Mouse (Mus musculus) adrenal gland, adult 2 months (tissue): ENCODE measurements around the gene Arid5b. TPM values are rescaled to one million over a fixed set of nuclear protein-coding genes. Genes with fewer than 3 reads are reported as not detected.

Experiments used
- DNase-seq: peaks from one replicate; pipeline ENCODE4 v3.0.0; 2021
- polyA plus RNA-seq: library from polyadenylated mRNA; depleted of rRNA; stranded (reverse); fragments of >200 nt; gene quantifications from 2 replicates; pipeline ENCODE4 v1.2.3, GENCODE M21; 2012
- total RNA-seq, 2 experiments: library from RNA; stranded (reverse); gene quantifications; 2 replicates each; pipeline ENCODE4 v1.2.3; 2021

The Arid5b gene
- total and polyA plus RNA-seq, 3 experiments: 6.2 to 25.1 (median 19.8) TPM

DNA sequence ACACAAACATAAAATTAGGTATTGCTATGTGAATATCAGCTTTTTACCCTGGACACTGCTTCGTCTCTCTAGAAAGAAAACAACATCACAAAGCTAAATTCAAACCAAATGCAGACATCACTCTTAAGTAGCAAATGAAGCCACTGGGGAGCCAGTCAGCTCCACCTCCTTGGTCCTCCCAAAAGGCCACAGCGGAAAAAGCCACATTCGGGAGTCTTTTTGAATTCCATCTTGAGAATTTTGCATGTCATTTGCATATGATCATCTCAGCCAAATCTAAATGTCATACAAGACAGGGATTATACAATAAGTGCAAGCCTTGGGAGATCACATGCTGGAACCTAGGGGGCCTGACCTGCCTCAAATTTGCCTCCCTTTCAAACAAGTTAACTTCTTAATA lies 85.0 kb downstream of the Arid5b start:
- DNase-seq: no peak

DNA sequence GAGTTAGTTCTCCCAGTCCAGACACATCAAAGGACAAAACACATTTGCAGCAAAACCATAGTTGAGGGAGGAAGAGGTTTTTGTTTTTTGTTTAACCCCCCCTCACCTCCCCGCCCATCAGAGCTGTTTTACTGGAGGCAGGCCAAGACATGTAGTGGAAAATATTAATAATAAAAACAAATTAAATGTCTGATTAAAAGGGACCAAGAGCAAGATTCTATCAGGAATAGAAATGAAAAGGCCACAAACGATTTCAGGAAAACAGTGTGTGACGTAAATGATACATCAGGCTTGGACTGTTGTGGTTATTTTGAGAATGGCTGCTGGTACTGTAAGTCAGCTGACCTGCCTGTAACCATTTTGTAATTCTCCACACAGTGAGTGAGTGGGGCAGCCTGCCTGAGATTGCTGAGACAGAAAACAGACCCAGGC lies 85.7 kb downstream of the Arid5b start:
- DNase-seq: peak; percentile 21

DNA sequence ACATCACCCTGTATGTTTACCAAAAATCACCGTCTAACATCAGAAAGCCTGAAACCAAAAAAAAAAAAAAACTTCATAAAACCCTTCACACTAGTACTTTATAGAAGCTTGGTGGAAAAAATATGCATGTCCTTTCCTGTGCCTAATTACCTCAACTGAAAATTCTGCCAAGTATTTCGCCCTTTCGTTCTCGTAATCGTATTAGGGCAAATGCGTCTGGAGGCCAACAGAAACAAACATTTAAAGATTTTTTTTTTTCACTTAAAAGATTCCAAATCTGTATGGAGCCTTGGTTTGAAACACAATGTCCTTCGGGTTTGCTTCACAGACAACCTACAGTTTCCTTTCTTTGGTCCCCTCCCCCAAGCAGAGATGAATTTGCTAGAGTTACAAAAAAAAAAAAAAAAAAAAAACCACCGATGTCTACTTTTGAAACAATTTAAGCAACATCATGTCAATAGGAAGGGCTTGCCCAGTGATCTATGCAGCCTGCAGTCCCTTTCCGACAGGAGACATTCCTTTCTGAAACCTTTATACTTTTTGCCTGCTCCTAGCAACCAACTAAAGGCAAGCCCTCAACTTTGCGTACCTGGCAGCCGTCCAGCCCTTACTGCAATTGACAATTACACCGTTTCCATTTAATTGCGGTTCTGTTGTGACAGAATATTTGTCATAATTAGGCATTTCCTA lies 86.7 kb downstream of the Arid5b start:
- peak; percentile 58 for DNase-seq

DNA sequence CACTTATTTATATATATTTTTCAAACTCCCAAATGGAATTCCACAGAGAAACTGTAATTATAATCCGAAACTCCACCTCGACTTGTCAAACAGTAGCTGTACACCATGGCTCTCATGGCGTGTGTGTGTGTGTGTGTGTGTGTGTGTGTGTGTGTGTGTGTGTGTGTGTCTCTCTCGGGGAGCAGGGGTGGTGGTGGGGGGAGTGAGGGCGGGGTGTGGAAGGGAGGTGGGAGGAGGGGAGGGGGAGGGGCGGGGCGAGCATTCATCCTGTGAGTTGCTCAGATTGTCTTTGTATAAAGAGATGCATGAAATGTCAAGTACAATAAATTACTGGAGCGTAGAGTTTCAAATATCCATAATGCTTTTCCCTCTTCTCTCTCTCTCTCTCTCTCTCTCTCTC lies 87.4 kb downstream of the Arid5b start:
- no peak for DNase-seq

DNA sequence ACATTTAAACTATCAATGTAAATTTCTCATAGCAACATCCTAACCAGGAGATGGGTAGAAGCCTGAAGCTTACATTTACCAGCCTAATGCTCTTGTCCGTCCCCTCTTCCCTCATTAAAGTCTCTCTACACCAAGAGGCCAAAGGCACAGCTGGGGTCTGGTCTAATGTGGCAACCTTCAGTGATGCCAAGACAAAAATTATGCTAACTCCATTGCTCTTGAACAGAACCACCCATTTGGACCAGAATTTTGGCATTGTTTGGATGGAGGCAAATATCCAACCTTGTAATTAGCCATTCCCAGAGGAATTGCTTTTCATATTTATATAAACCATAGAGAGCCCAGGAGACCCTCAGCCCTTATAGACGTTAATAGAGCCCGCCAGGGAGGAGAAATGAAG lies 88.7 kb downstream of the Arid5b start:
- DNase-seq: no peak

- no peak for DNase-seq
Measured at GRCm38 (mm10) chr10:68183096-68183495, 95.4 kb downstream of the Arid5b start.

- no peak for DNase-seq
Measured at GRCm38 (mm10) chr10:68182266-68182665, 96.3 kb downstream of the Arid5b start.

DNA sequence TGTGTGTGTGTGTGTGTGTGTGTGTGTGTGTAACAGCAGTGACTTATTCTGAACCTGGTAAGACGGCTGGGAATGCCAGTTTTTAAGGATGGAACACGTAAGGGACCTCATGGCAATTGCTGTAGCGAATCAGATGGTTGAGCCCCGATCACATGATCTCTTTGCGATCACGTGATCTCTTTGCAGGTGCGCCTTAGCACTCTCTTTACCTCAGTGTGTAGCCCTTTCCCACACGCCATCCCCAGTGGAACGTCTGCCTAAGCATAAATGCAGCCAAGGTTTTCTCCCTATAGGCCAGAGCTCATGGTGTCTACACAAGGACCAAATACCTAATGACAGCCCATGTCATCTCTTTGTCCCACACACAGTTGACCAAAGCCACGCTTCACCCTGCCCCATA lies 97.4 kb downstream of the Arid5b start:
- DNase-seq: no peak

DNA sequence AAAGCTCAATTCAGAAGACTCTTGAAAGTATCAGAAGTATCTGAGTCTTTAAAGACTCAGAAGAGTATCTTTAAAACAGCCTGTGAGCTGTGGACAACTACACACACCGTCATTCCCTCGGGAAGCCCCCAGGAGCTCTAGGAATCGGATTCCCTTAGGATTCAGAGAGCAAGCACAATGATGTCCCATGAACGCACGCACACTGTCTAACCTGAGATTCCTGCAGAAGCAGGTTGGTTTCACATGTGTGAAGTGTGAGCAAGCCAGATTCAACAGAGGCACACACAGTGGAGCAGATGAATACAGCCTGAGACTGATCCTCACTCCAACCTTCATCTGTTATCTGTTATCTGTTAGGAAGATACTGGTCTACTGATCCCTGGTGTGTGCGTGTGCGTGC lies 97.8 kb downstream of the Arid5b start:
- DNase-seq: no peak

DNA sequence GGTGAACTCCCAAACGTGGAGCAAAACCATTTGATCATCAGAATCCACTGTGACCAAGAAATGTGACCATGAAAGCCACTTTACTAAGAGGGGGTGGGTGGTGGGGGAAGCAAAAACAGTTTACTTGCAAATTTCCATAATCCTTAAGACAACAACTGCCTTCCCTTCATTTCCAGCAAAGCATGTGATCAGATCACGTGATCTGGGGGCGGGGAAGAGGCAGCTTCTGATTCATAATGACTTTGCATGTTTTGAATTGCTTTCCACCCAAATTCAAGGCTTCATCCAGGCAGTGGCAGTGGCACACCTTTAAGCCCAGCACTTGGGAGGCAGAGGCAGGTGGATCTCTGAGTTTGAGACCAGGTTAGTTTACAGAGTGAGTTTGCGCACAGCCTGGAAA lies 98.4 kb downstream of the Arid5b start:
- peak; percentile 29 for DNase-seq

GRCm38 (mm10) chr10:68179741-68180140 lies 98.8 kb downstream of the Arid5b start:
- DNase-seq: no peak

GRCm38 (mm10) chr10:68179339-68179738 lies 99.2 kb downstream of the Arid5b start:
- DNase-seq: no peak

DNA sequence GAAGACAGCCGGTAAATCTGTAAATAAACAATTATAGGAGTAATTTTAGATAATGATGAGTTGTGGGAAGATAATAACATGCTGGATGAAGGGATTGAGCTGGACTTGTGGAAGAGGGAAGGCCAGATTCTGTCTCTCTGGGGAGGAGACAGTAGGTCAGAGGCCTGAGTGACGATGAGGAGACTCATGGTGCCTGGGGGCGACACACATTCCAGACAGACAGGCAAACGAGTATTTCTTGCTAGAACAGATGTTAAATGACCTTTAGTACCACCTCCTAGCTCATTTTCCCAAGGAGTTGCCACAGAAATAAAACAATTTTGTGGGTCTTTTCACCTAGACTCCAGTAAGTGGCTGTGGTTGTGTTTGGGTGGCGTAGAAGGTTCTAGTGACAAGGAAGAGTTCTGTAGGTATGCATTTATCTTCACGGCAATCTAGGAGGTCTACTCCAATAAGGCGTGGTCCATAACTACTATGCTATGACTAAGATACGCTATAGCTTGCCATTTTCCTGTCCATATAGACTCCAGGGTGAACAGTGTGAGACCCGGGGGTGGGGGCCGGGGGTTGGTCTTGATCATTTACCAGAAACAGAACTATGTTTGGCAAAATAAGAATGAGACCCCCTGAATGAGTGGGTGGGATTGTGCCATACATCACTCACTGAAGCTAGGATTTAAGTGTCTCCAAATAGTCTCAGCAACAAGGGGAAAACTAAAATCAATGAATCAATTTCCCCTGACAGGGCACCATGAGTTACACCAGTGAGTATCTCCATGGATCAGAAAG lies 100.6 kb downstream of the Arid5b start:
- DNase-seq: no peak

DNA sequence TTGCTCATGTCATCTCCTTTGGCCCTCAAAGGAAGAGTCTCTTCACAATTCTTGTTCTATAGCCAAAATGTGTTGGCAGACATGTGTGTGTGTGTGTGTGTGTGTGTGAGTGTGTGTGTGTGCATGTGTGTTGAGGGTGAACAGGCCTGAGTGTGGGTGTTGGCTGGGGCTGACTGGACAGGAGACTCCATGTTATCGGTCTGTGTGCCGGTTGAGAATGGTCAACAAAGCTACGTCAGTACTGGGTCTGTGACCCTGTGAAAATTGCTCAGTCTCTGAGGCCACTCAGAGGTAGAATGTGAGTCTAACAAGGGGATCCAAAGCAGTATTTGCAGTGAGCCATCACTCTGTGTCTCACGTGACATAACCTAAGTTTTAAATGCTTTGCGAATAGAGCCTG lies 102.7 kb downstream of the Arid5b start:
- no peak for DNase-seq

DNA sequence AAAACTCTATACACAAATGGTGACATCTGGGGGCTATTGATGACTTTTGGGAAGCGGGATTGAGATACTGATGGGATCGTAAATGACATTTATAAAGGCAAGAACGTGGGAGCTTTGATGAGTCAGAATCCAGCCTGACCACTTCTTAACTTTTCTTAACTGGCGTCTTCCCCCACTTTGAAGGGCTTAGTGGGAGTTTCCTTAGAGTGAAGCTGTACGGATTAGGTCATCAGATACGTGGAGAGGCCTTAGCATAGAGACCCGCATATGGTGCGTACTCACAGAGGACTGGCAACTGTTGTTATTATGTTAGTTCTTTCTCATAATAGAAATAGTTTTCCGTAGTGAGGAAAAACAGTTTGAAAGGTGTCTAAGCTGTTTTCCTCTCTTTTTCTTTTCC lies 104.9 kb downstream of the Arid5b start:
- no peak for DNase-seq

DNA sequence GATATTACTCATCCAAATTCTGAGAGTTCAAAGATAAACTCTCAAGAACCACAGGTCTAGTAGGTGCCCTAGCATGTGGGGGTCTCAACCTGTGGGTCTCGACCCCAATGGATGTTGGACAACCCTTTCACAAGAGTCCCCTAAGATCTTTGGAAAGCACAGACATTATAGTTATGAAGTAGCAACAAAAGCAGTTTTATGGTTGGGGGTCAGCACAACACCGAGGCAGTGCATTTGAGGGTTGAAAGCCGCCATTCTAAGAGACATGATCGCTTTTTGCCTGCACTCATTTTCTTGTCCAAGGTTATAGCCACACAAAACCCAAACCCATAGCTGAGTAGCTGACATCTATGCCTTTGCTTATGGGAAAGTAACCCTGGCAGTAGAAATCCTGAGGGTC lies 105.6 kb downstream of the Arid5b start:
- DNase-seq: no peak

GRCm38 (mm10) chr10:68171974-68172373 lies 106.6 kb downstream of the Arid5b start:
- DNase-seq: no peak

DNA sequence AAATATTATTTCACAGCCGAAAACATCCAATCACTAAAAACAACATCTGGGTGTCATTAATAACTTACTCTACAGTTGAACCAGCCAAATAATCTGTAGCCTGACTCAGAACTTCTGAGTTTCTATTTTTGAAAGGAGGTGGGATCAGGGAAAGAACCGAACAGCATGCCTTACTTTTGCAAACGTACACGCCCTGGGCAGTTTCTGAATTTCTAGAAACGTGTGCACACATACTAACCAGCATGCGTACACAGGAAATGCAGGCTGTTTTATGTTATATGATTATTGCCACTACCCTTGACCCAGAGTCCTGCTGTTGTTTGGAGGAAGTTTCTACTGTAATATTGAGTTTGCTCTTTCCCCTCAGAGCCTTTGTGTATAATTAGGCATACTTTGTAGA lies 109.9 kb downstream of the Arid5b start:
- DNase-seq: no peak

- DNase-seq: no peak
Measured at GRCm38 (mm10) chr10:68168141-68168540, 110.4 kb downstream of the Arid5b start.

DNA sequence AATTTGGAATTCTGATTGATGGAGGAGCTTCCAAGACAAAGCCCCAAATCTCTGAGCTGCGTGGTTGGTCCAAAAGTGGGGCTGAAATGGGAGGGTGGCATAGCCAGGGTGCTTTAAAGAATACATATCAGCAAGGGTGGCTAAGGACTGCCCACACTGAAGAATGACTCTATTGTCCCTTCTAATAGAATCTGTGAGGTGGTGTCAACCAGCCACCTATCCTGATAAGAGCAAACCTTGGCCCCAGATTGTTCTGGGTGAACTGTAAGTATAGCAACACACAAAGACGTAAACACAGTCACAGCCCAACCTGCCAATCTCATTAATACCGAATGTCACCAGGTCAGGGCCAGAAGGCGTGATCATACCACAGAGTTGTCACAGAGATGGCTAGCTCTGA lies 111.4 kb downstream of the Arid5b start:
- DNase-seq: no peak

DNA sequence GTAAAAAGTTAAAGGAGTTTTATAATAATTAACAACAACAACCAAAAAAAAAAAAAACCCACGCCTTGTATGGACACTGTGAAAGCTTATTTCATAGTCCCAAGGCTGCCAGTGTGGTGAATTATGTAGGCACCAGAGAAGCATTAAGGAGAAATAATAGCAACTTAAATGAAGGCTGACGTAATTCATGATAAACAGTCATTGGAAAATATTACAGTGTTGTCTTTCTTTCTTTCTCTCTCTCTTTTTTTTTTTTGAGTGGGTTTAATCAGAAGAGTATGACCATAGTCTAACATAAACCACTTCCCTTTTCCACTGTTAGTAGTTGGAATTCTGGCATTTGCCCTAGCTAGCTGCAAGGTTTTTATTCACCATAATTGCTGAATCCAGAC lies 111.8 kb downstream of the Arid5b start:
- DNase-seq: no peak

GRCm38 (mm10) chr10:68165709-68166694 lies 112.5 kb downstream of the Arid5b start:
- no peak for DNase-seq
